Mouse (Mus musculus) embryonic facial prominence, embryonic 13.5 days (tissue): ENCODE data around the gene Zkscan5. TPM values are rescaled to one million over a fixed set of nuclear protein-coding genes. Genes with fewer than 3 reads are reported as not detected.
A peak's percentile ranks its signal among the peaks of the same experiment; 100 is the strongest.
"Not testable (repeated sequence)": the region's sequence is repeated elsewhere in the genome, so short reads cannot be mapped to it uniquely, and the experiment has no call there.

Experiments used
- ATAC-seq: fragments of 200-750 bp; cut with Nextera tagmentation; 2 replicates; pipeline ENCODE4 v1.8.0; 2017; ENCODE audit warnings: low read depth; ENCODE audit not compliant: insufficient number of reproducible peaks, insufficient read depth, low FRiP score, low TSS enrichment
- H3K27ac ChIP-seq: fragments of 300-500 bp; sonication (generic); 2 replicates; pipeline ENCODE4 v1.5.1; 2015; ENCODE audit warnings: moderate library complexity, mild to moderate bottlenecking, inconsistent platforms
- H3K27me3 ChIP-seq: fragments of 300-500 bp; sonication (generic); 2 replicates; pipeline ENCODE4 v1.6.1; 2015; ENCODE audit warnings: mild to moderate bottlenecking, inconsistent platforms
- H3K36me3 ChIP-seq: fragments of 300-500 bp; sonication (generic); 2 replicates; pipeline ENCODE4 v1.6.1; 2015; ENCODE audit warnings: mild to moderate bottlenecking, inconsistent platforms
- H3K4me1 ChIP-seq: fragments of 300-500 bp; sonication (generic); 2 replicates; pipeline ENCODE4 v1.6.1; 2015; ENCODE audit warnings: inconsistent platforms
- H3K4me2 ChIP-seq: fragments of 300-500 bp; sonication (generic); 2 replicates; pipeline ENCODE4 v1.6.1; 2015; ENCODE audit warnings: moderate library complexity, mild to moderate bottlenecking, inconsistent platforms
- H3K4me3 ChIP-seq: fragments of 300-500 bp; sonication (generic); 2 replicates; pipeline ENCODE4 v1.5.1; 2015; ENCODE audit warnings: mild to moderate bottlenecking, inconsistent platforms
- H3K9ac ChIP-seq: fragments of 300-500 bp; sonication (generic); 2 replicates; pipeline ENCODE4 v1.6.1; 2015; ENCODE audit warnings: mild to moderate bottlenecking, inconsistent platforms
- H3K9me3 ChIP-seq: fragments of 300-500 bp; sonication (generic); 2 replicates; pipeline ENCODE4 v1.6.1; 2016; ENCODE audit warnings: inconsistent platforms
- whole genome bisulfite sequencing: fragments of 180-500 bp; shearing (Covaris S2); methylation state at CpG from one replicate; pipeline ENCODE4 v1.1.7; 2015; ENCODE audit warnings: mixed read lengths; 5-methylcytosine and 5-hydroxymethylcytosine counted together
- polyA plus RNA-seq: library from polyadenylated mRNA; unstranded; fragments of >200 nt; fragmentation: Nextera tagmentation; extraction: Ambion mirVana; gene quantifications from 2 replicates; pipeline ENCODE4 v1.2.1, GENCODE M21; 2015

Zkscan5 gene
- polyA plus RNA-seq, 1 experiment from 2014 or later: 18.2 TPM

DNA sequence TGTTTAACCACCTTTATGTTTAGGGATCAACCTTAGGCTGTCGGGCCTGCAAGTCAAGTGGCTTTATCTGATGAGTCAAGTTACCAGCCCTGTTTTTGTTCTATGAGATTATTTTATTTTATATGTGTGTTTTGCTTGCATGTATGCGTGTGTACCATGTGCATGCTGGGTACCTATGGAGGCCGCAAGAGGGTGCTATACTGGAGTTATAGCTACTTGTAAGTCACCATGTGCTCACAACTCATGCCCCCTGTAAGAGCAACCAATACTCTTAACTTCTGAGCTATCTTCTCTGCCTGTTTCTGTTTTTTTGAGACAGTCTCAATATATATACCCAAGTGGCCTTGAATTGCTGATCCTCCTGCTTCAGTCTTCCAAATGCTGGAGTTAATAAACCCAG, 9.1 kb downstream of the Zkscan5 start:
- Histone ChIP-seq H3K4me2 (no peak overlapping the region), H3K4me3 (no peak overlapping the region), H3K27ac (no peak overlapping the region), H3K9ac (no peak overlapping the region), H3K36me3 (peaks cover 79% of the 10 kb centered on the region), H3K4me1 (no peaks in the 10 kb centered on the region), H3K9me3 (no peaks in the 10 kb centered on the region), H3K27me3 (no peaks in the 10 kb centered on the region)
- 97% methylated on average over 3 of the region's 3 CpGs for WGBS
- no peak for ATAC-seq

DNA sequence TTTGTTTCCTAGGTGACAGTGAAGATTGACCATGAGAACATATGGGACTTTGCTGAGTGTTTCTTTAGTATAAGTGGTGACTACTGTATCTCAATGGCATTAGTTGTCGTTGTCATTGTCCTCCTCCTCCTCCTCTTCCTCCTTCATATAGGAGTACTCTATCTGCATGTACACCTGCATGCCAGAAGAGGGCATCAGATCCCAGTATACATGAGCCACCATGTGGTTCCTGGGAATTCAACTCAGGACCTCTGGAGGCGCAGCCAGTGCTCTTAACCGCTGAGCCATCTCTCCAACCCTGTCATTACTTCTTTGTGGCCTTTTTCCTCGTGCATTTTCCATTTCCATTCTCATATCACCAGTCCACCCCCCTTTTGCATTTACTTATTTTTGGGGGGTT, 10.3 kb downstream of the Zkscan5 start:
- WGBS: 59% methylated on average over 4 of the region's 4 CpGs
- no peak for ATAC-seq
- H3K9ac ChIP-seq: no peak overlapping the region
- H3K27ac ChIP-seq: no peak overlapping the region
- H3K4me3 ChIP-seq: no peak overlapping the region
- H3K4me2 ChIP-seq: no peak overlapping the region
- peaks cover 80% of the 10 kb centered on the region for H3K36me3 ChIP-seq
- no peaks in the 10 kb centered on the region for H3K4me1 ChIP-seq
- no peaks in the 10 kb centered on the region for H3K9me3 ChIP-seq
- no peaks in the 10 kb centered on the region for H3K27me3 ChIP-seq

DNA sequence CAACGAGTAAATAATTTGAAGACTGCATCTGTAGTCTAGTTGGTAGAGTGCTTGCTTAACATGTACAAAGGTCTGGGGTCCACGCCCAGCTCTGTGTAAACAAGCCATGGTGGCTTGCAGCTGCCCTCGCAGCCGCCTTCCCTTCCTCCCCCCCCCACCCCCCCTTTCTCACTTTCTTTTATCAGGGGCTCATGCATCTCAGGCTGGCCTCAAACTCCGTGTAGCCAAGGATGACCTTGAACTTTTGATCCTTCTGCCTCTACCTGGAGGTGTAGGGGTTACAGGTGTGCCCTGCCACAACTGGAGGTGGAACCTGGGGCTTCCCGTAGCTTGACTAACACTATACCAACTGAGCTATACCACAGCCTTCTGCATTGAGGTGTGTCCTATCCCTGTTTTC, 13.4 kb downstream of the Zkscan5 start:
- 93% methylated on average over 6 of the region's 6 CpGs for WGBS
- H3K36me3 ChIP-seq: peaks cover 77% of the 10 kb centered on the region
- H3K4me1 ChIP-seq: no peaks in the 10 kb centered on the region
- H3K9me3 ChIP-seq: no peaks in the 10 kb centered on the region
- H3K4me3 ChIP-seq: no peak overlapping the region
- no peak overlapping the region for H3K27ac ChIP-seq
- H3K4me2 ChIP-seq: no peak overlapping the region
- no peaks in the 10 kb centered on the region for H3K27me3 ChIP-seq
- no peak for ATAC-seq
- no peak overlapping the region for H3K9ac ChIP-seq

DNA sequence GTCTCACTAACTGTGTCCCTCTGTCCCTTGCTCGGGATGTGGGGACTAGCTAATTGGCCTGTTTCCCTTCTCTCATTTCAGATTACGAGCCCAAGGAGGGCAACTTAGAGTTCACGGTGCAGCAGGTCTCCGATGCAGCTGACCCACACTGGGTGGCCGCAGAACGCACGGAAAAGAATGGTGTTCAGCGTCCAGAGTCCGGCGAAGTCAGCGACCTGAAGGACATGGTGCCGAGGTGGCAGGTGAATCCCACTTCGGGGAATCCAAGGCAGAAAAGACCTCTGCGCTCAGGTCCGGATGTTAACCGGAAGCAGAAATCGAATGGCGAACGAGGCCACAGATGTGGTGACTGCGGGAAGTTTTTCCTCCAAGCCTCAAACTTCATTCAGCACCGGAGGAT, 13.8 kb downstream of the Zkscan5 start:
- H3K36me3 ChIP-seq: peaks cover 77% of the 10 kb centered on the region
- ATAC-seq: no peak
- no peak overlapping the region for H3K9ac ChIP-seq
- 94% methylated on average over 21 of the region's 21 CpGs for WGBS
- H3K4me2 ChIP-seq: no peak overlapping the region
- no peak overlapping the region for H3K4me3 ChIP-seq
- no peaks in the 10 kb centered on the region for H3K4me1 ChIP-seq
- H3K27me3 ChIP-seq: no peaks in the 10 kb centered on the region
- no peaks in the 10 kb centered on the region for H3K9me3 ChIP-seq
- H3K27ac ChIP-seq: no peak overlapping the region

DNA sequence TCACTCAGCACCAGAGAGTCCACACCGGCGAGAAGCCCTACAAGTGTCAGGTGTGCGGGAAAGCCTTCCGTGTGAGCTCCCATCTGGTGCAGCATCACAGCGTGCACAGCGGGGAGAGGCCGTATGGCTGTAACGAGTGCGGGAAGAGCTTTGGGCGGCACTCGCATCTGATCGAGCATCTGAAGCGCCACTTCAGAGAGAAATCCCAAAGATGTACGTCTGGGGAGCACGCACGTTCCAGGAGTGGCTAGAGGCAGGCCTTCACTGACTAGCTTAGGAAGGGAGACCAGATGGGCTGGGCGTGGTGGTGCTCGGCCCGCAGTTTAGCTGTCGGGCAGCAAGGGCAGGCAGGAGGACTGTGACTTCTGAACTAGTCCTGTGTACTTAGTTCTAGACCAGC, 14.3 kb downstream of the Zkscan5 start:
- Histone ChIP-seq H3K9ac (no peak overlapping the region), H3K4me2 (no peak overlapping the region), H3K4me3 (no peak overlapping the region), H3K27ac (no peak overlapping the region), H3K27me3 (no peaks in the 10 kb centered on the region), H3K36me3 (peaks cover 74% of the 10 kb centered on the region), H3K9me3 (no peaks in the 10 kb centered on the region), H3K4me1 (no peaks in the 10 kb centered on the region)
- 94% methylated on average over 20 of the region's 20 CpGs for WGBS
- ATAC-seq: no peak

DNA sequence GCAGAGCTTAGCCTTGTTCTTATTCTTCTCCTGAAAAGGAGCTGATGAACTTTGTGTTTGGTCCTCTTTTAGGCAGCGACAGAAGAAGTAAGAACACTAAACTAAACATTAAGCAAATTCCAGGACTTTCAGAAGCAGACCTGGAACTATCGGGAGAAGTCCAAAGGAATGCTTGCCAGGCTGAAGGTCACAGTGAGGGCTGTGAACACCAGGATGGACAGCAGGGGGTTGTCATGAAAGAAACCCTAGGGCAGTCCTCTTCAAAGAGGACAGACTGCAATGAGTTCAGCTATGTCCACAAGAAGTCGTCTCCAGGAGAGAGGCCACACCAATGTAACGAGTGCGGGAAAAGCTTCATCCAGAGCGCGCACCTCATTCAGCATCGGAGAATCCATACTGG, 15.6 kb downstream of the Zkscan5 start:
- H3K4me1 ChIP-seq: no peaks in the 10 kb centered on the region
- no peak overlapping the region for H3K4me2 ChIP-seq
- 96% methylated on average over 8 of the region's 8 CpGs for WGBS
- no peak overlapping the region for H3K9ac ChIP-seq
- no peak overlapping the region for H3K27ac ChIP-seq
- no peaks in the 10 kb centered on the region for H3K27me3 ChIP-seq
- H3K4me3 ChIP-seq: no peak overlapping the region
- no peak for ATAC-seq
- no peaks in the 10 kb centered on the region for H3K9me3 ChIP-seq
- peaks cover 62% of the 10 kb centered on the region for H3K36me3 ChIP-seq

DNA sequence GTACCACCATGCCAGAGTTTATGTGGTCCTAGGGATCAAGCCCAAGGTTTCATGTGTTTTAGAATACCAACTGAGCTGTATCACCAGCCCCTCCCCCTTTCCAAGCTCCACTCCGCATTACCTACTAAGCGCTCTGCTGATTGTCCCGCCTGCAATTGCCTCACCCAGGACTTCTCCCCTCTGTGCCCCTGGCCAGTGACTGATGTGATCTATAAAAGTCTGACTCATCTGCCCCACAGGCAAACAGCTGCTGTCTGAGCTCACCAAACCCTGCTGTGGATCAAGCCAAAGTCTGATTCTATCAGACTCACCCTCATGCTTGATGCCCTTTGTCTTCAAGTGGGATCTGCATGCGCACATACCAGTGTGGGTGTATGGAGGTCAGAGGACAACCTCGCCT, 18.5 kb downstream of the Zkscan5 start:
- 82% methylated on average over 5 of the region's 5 CpGs for WGBS

DNA sequence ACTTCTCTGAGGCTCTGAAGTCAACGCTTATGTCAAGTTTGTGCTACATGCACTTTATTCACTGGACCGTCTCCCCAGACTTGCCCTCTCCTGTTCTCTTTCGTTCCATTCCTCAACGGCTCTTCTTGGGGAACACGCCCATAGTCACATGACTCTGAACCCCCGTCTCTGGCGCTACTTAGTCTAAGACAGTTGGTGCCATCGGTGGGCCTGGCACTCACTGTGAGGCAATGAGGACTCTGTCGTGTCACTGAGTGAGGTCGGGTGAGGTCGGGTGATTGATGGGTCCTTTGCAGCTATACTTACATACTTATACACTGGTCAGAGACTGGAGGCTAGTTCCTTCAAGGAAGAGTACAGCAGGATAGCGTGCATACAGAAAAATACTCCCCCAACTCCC, 19.0 kb downstream of the Zkscan5 start:
- Histone ChIP-seq H3K9me3 (no peaks in the 10 kb centered on the region), H3K4me3 (no peak overlapping the region), H3K27ac (no peak overlapping the region), H3K9ac (no peak overlapping the region), H3K36me3 (peaks cover 44% of the 10 kb centered on the region), H3K4me2 (no peak overlapping the region), H3K4me1 (no peaks in the 10 kb centered on the region), H3K27me3 (no peaks in the 10 kb centered on the region)
- 86% methylated on average over 12 of the region's 12 CpGs for WGBS
- ATAC-seq: no peak

More for the DNA sequence above, 18.5 kb downstream of the Zkscan5 start:
- no peaks in the 10 kb centered on the region for H3K9me3 ChIP-seq
- H3K4me1 ChIP-seq: no peaks in the 10 kb centered on the region
- H3K4me2 ChIP-seq: no peak overlapping the region
- ATAC-seq: no peak; the same call in 1 of the 2 replicates
- no peak overlapping the region for H3K27ac ChIP-seq
- H3K4me3 ChIP-seq: no peak overlapping the region
- H3K9ac ChIP-seq: no peak overlapping the region
- peaks cover 50% of the 10 kb centered on the region for H3K36me3 ChIP-seq
- H3K27me3 ChIP-seq: no peaks in the 10 kb centered on the region

DNA sequence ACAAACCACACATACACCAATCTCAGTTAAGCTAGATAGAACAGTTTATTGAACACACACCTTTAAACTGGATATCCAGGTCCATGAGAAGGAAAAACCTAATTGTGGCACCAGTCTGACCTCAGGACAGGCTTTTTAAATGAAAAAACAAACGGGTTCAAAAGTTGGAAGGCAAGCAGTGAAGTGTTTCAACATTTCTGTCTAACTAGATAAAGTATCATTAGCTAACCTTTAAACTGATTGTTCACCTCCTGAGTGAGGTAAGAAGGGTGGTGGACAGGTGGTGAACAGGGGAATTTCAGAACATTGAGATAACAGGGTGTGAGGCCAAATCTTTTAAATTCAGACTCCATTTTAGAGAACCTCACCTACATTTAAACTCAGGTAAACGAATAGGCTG, 22.1 kb downstream of the Zkscan5 start:
- no peaks in the 10 kb centered on the region for H3K9me3 ChIP-seq
- 62% methylated on average over 2 of the region's 2 CpGs for WGBS
- H3K27ac ChIP-seq: no peak overlapping the region
- peaks cover 7% of the 10 kb centered on the region for H3K4me1 ChIP-seq
- H3K27me3 ChIP-seq: no peaks in the 10 kb centered on the region
- peaks cover 17% of the 10 kb centered on the region for H3K36me3 ChIP-seq
- no peak overlapping the region for H3K4me3 ChIP-seq
- H3K4me2 ChIP-seq: no peak overlapping the region
- ATAC-seq: no peak
- no peak overlapping the region for H3K9ac ChIP-seq

DNA sequence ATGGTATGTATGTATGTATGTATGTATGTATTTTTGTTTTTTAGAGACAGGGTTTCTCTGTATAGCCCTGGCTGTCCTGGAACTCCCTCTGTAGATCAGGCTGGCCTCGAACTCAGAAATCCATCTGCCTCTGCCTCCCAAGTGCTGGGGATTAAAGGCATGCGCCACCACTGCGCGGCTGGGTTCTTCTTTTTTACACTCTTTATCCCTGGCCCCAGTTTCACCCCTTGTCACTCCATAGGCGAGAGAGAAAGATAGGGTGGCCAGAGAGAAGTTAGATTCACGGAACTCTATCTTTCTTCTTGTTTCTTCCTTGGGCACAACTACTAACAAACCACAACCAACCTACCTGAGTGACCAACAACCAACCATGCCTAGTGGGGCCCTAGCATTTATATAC, 24.9 kb downstream of the Zkscan5 start:
- H3K9me3 ChIP-seq, H3K4me2 ChIP-seq, ATAC-seq, H3K27ac ChIP-seq, H3K9ac ChIP-seq, H3K27me3 ChIP-seq, H3K4me3 ChIP-seq: not testable (repeated sequence)
- H3K36me3 ChIP-seq: peaks cover 11% of the 10 kb centered on the region
- WGBS: 79% methylated on average over 6 of the region's 6 CpGs
- H3K4me1 ChIP-seq: peaks cover 16% of the 10 kb centered on the region

DNA sequence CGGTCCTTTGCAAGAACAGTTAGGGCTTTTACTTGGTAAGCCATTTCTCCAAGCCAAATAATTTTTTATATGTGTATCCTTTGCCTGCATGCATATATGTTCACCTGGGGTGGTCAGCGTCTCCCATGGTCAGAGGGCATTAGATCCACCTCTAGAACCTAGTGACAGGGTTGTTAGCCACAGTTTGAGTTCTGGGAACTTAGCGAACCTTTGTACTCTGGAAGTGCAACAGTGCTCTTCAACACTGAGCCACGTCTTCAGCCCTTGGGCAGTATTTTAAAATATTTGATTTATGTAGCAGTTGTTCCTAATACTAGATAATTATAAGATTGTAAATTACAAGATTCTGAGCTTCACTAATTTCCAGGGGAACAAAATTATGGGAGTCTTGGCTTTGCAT, 26.3 kb downstream of the Zkscan5 start:
- H3K9ac ChIP-seq: no peak overlapping the region
- no peaks in the 10 kb centered on the region for H3K27me3 ChIP-seq
- peak overlapping the region; percentile 99 for H3K4me3 ChIP-seq
- ATAC-seq: no peak
- H3K27ac ChIP-seq: peak overlapping the region; percentile 85
- WGBS: 82% methylated on average over 4 of the region's 4 CpGs
- H3K36me3 ChIP-seq: peaks cover 25% of the 10 kb centered on the region
- peaks cover 16% of the 10 kb centered on the region for H3K4me1 ChIP-seq
- peak overlapping the region; percentile 79 for H3K4me2 ChIP-seq
- H3K9me3 ChIP-seq: no peaks in the 10 kb centered on the region

DNA sequence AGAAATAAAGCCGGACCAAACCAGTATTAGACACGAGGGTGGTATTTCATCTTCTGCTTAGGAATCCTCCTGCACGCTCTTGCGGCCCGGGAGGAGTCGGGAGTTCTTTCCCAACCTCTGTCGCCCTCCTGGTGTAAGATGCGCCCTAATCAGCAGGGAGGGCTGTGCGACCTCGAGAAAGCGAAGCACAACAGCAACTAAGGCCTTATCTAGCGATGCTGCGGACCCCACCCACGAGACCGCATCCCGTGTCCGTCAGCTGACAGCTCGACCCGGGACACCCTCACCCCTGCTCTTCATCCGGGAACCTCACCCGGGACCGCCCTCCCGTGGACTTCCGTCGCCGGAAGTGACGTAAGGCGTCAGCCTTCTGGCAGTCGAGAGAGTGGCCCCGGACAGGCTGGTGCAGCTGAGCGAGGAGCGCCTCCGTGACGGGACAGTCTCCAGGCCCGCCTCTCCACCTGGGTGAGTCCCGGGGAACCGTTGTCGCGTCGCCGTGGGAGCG, 27.1 kb downstream of the Zkscan5 start, which contains the start of gene Zfp655:
TSS of gene Zfp655 (plus strand) at position 349 of the 505 bp plus-strand sequence.
- peaks cover 16% of the 10 kb centered on the region for H3K4me1 ChIP-seq
- H3K9ac ChIP-seq: peak within 1 kb of the TSS; percentile 99
- no peaks in the 10 kb centered on the region for H3K27me3 ChIP-seq
- peak within 1 kb of the TSS; percentile 85 for H3K27ac ChIP-seq
- H3K36me3 ChIP-seq: peaks cover 30% of the 10 kb centered on the region
- H3K4me3 ChIP-seq: peak within 1 kb of the TSS; percentile 99
- peak; percentile 95 for ATAC-seq
- no peaks in the 10 kb centered on the region for H3K9me3 ChIP-seq
- peak within 1 kb of the TSS; percentile 79 for H3K4me2 ChIP-seq
- WGBS: under 1% methylated on average over 42 of the region's 42 CpGs
